Mouse (Mus musculus) erythroblast, embryonic 14.5 days (primary cell): ENCODE results near the gene Fbxo3.
"Not testable (repeated sequence)": the region's sequence is repeated elsewhere in the genome, so short reads cannot be mapped to it uniquely, and the experiment has no call there.

Source experiments
- GATA1 ChIP-seq: IDR thresholded peaks from 2 replicates; pipeline ENCODE4 v1.6.1; 2012; ENCODE audit warnings: low read length, inconsistent platforms, mixed read lengths
- TAL1 ChIP-seq: IDR thresholded peaks from 3 replicates; pipeline ENCODE4 v1.6.1; 2012; ENCODE audit warnings: low read length, inconsistent platforms, mixed read lengths

DNA sequence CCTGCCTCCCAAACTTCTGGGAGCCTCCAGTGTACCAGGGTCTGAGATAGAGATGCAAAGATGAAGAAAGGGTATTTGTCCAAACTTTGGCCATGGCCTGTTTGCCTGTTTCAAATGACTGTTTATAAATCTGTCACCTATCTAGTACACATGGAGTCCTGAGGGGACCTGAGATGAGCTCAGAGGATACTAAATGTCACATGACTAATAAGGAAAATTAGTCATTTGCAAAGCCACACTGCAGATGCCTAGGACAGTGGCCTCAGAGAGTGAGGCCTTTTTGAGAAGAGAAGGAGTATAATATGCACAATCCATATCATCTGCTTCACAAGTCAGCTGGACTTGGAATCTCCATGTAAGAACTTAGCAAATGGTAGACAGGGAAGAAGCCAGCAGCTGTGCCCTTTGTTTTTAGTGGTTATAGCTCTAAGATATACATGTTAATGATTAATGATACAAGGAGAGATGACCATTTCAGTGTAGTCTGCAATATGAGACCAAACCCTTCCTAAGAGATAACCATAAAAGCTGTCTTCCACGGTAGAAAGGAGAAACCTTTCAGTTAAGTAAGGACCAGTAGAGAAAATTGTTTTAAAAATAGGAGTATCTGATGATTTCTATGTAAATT, 83.8 kb downstream of the Fbxo3 start:
- TF ChIP-seq TAL1, GATA1: not testable (repeated sequence)
